Mouse (Mus musculus) hindbrain, embryonic 10.5 days (tissue): ENCODE results near the gene Rasl11a. TPM values are rescaled to one million over a fixed set of nuclear protein-coding genes. Genes with fewer than 3 reads are reported as not detected.

Experiments used
- DNase-seq: peaks from one replicate; pipeline ENCODE4 v3.0.0-alpha.2; 2017; ENCODE audit warnings: low spot score
- H3K27ac ChIP-seq: fragments of 300-500 bp; sonication (generic); 2 replicates; pipeline ENCODE4 v1.5.1; 2016; ENCODE audit warnings: mild to moderate bottlenecking, moderate library complexity
- H3K27me3 ChIP-seq: fragments of 300-500 bp; sonication (generic); 2 replicates; pipeline ENCODE4 v1.6.1; 2016; ENCODE audit warnings: mild to moderate bottlenecking; ENCODE audit not compliant: poor library complexity, insufficient read depth, severe bottlenecking
- H3K36me3 ChIP-seq: fragments of 300-500 bp; sonication (generic); 2 replicates; pipeline ENCODE4 v1.6.1; 2016; ENCODE audit warnings: mild to moderate bottlenecking, moderate library complexity
- H3K4me1 ChIP-seq: fragments of 300-500 bp; sonication (generic); replicated peaks from 2 replicates; pipeline ENCODE4 v1.6.1; 2016; ENCODE audit warnings: mild to moderate bottlenecking
- H3K4me3 ChIP-seq: fragments of 300-500 bp; sonication (generic); 2 replicates; pipeline ENCODE4 v1.5.1; 2016; ENCODE audit warnings: mild to moderate bottlenecking, moderate library complexity
- H3K9me3 ChIP-seq: fragments of 300-500 bp; sonication (generic); 2 replicates; pipeline ENCODE4 v1.6.1; 2016; ENCODE audit warnings: mild to moderate bottlenecking, moderate library complexity
- WGBS: fragments of 180-500 bp; shearing (Covaris S2); methylation state at CpG from one replicate; pipeline ENCODE4 v1.1.7; 2016; 5-methylcytosine and 5-hydroxymethylcytosine counted together
- polyA plus RNA-seq: library from polyadenylated mRNA; unstranded; fragments of >200 nt; fragmentation: Nextera tagmentation; extraction: Ambion mirVana; gene quantifications from 2 replicates; pipeline ENCODE4 v1.2.1, GENCODE M21; 2016

Gene Rasl11a
- polyA plus RNA-seq, 1 experiment from 2014 or later, result 21.9 TPM

GRCm38 (mm10) chr5:146848936-146849582, 4.2 kb downstream of the Rasl11a start:
- H3K27me3 ChIP-seq, result no peaks in the 10 kb centered on the region; the same call in 1 of the 2 replicates
- no peaks in the 10 kb centered on the region for H3K9me3 ChIP-seq
- WGBS, result 94% methylated on average over 4 of the region's 4 CpGs
- H3K27ac ChIP-seq, result no peak overlapping the region
- no peak overlapping the region for H3K4me3 ChIP-seq
- peaks cover 27% of the 10 kb centered on the region for H3K36me3 ChIP-seq
- H3K4me1 ChIP-seq, result peaks cover 30% of the 10 kb centered on the region
- DNase-seq, result no peak

GRCm38 (mm10) chr5:146856106-146856505, 11.2 kb downstream of the Rasl11a start:
- H3K36me3 ChIP-seq, result no peaks in the 10 kb centered on the region
- 88% methylated on average over 3 of the region's 3 CpGs for WGBS
- no peak for DNase-seq
- peaks cover 5% of the 10 kb centered on the region; the same call in 1 of the 2 replicates for H3K9me3 ChIP-seq
- no peaks in the 10 kb centered on the region for H3K4me1 ChIP-seq
- H3K27me3 ChIP-seq, result no peaks in the 10 kb centered on the region
- no peak overlapping the region for H3K4me3 ChIP-seq
- H3K27ac ChIP-seq, result no peak overlapping the region

- H3K4me3 ChIP-seq, result no peak overlapping the region
- WGBS, result 87% methylated on average over 8 of the region's 8 CpGs
- no peak for DNase-seq
- peaks cover 5% of the 10 kb centered on the region; the same call in 1 of the 2 replicates for H3K9me3 ChIP-seq
- no peak overlapping the region for H3K27ac ChIP-seq
- H3K4me1 ChIP-seq, result peaks cover 6% of the 10 kb centered on the region; the same call in 1 of the 2 replicates
- no peaks in the 10 kb centered on the region for H3K27me3 ChIP-seq
- no peaks in the 10 kb centered on the region for H3K36me3 ChIP-seq
Observed at GRCm38 (mm10) chr5:146857620-146858019, 12.7 kb downstream of the Rasl11a start.

GRCm38 (mm10) chr5:146858772-146859171, 13.9 kb downstream of the Rasl11a start:
- Histone ChIP-seq H3K36me3 (no peaks in the 10 kb centered on the region), H3K27ac (no peak overlapping the region)
- no peak for DNase-seq

GRCm38 (mm10) chr5:146859246-146859645, 14.4 kb downstream of the Rasl11a start:
- Histone ChIP-seq H3K27ac (no peak overlapping the region), H3K36me3 (no peaks in the 10 kb centered on the region), H3K4me3 (no peak overlapping the region), H3K4me1 (peaks cover 6% of the 10 kb centered on the region; the same call in 1 of the 2 replicates), H3K27me3 (no peaks in the 10 kb centered on the region), H3K9me3 (peaks cover 5% of the 10 kb centered on the region; the same call in 1 of the 2 replicates)
- no peak for DNase-seq
- WGBS, result 81% methylated on average over 8 of the region's 8 CpGs

More at GRCm38 (mm10) chr5:146858772-146859171, 13.9 kb downstream of the Rasl11a start:
- H3K4me1 ChIP-seq, result peaks cover 6% of the 10 kb centered on the region; the same call in 1 of the 2 replicates
- 94% methylated on average over 9 of the region's 9 CpGs for whole genome bisulfite sequencing
- H3K27me3 ChIP-seq, result no peaks in the 10 kb centered on the region
- no peak overlapping the region for H3K4me3 ChIP-seq
- H3K9me3 ChIP-seq, result peaks cover 5% of the 10 kb centered on the region; the same call in 1 of the 2 replicates

DNA sequence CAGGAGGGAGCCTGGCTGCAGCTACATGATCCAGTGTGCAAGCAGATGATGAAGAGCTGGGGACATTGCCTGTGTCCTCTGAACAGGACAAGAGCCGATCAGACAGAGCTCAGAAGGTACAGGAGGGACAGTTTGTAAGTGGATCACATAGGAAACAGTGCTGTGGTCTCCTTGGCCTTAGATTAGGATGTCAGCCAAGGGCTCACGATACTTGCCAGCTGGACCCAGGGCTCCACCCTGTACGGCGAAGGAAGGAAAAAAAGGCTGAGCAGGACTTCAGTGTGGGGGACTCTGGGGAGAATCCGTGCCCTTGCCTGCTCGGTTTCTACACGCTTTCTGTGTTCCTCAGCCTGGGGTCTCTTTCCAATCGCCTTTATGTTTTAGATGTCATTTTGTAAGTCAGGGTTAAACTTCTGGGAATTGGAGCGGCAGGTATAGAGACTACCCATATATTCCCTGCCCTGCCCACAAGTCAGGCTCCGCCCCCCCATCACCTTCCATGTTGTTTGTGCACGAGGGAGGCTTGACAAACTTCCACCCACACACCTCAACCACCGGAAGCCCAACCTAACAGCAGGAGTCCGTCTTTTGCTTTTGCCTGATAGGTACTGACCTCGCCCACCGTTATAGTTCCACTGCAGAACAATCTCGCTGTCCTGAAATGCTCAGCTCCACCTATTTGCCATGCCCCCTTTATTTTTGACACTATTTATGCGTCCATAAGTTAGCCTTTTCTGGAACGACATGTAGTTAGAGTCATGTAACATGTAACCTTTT, 15.5 kb downstream of the Rasl11a start:
- peaks cover 5% of the 10 kb centered on the region; the same call in 1 of the 2 replicates for H3K9me3 ChIP-seq
- H3K4me1 ChIP-seq, result peaks cover 6% of the 10 kb centered on the region; the same call in 1 of the 2 replicates
- no peak for DNase-seq
- H3K36me3 ChIP-seq, result no peaks in the 10 kb centered on the region
- 84% methylated on average over 18 of the region's 18 CpGs for WGBS
- no peak overlapping the region for H3K4me3 ChIP-seq
- H3K27ac ChIP-seq, result no peak overlapping the region
- no peaks in the 10 kb centered on the region for H3K27me3 ChIP-seq

GRCm38 (mm10) chr5:146861588-146861987, 16.7 kb downstream of the Rasl11a start:
- Histone ChIP-seq H3K36me3 (no peaks in the 10 kb centered on the region), H3K27me3 (no peaks in the 10 kb centered on the region), H3K9me3 (no peaks in the 10 kb centered on the region), H3K27ac (no peak overlapping the region), H3K4me3 (no peak overlapping the region), H3K4me1 (peaks cover 6% of the 10 kb centered on the region; the same call in 1 of the 2 replicates)
- WGBS, result 50% methylated on average over 7 of the region's 7 CpGs
- no peak for DNase-seq

- no peak for DNase-seq
- Histone ChIP-seq H3K4me3 (no peak overlapping the region), H3K27ac (no peak overlapping the region), H3K36me3 (no peaks in the 10 kb centered on the region), H3K4me1 (peaks cover 19% of the 10 kb centered on the region), H3K9me3 (0 out of 2 replicates have a peak, but pooled peaks cover 2% of the 10 kb centered on the region), H3K27me3 (no peaks in the 10 kb centered on the region)
- 73% methylated on average over 4 of the region's 4 CpGs for WGBS
Observed at GRCm38 (mm10) chr5:146865511-146865910, 20.6 kb downstream of the Rasl11a start.

- Histone ChIP-seq H3K4me3 (no peak overlapping the region), H3K27me3 (no peaks in the 10 kb centered on the region), H3K36me3 (no peaks in the 10 kb centered on the region), H3K9me3 (0 out of 2 replicates have a peak, but pooled peaks cover 3% of the 10 kb centered on the region), H3K4me1 (peaks cover 19% of the 10 kb centered on the region), H3K27ac (no peak overlapping the region)
- no peak for DNase-seq
- 96% methylated on average over 2 of the region's 2 CpGs for WGBS
Observed at GRCm38 (mm10) chr5:146866277-146866676, 21.4 kb downstream of the Rasl11a start.

- Histone ChIP-seq H3K36me3 (no peaks in the 10 kb centered on the region), H3K4me3 (peak overlapping the region; percentile 42), H3K9me3 (0 out of 2 replicates have a peak, but pooled peaks cover 3% of the 10 kb centered on the region), H3K27me3 (no peaks in the 10 kb centered on the region), H3K27ac (peak overlapping the region; percentile 75), H3K4me1 (peaks cover 12% of the 10 kb centered on the region)
- peak; percentile 35 for DNase-seq
- WGBS, result 9% methylated on average over 19 of the region's 19 CpGs
Observed at GRCm38 (mm10) chr5:146867246-146867945, 22.5 kb downstream of the Rasl11a start.

GRCm38 (mm10) chr5:146867946-146868314, 23.1 kb downstream of the Rasl11a start:
- Histone ChIP-seq H3K27me3 (no peaks in the 10 kb centered on the region), H3K4me3 (peak overlapping the region; percentile 42), H3K27ac (peak overlapping the region; percentile 75; the same call in 1 of the 2 replicates), H3K9me3 (0 out of 2 replicates have a peak, but pooled peaks cover 3% of the 10 kb centered on the region), H3K36me3 (no peaks in the 10 kb centered on the region), H3K4me1 (peaks cover 12% of the 10 kb centered on the region)
- WGBS, result 4% methylated on average over 4 of the region's 4 CpGs
- no peak for DNase-seq

GRCm38 (mm10) chr5:146872981-146873631, 28.2 kb downstream of the Rasl11a start:
- H3K36me3 ChIP-seq, result no peaks in the 10 kb centered on the region
- 0 out of 2 replicates have a peak, but pooled peaks cover 8% of the 10 kb centered on the region for H3K9me3 ChIP-seq
- peaks cover under 1% of the 10 kb centered on the region; the same call in 1 of the 2 replicates for H3K4me1 ChIP-seq
- no peak for DNase-seq
- no peak overlapping the region for H3K27ac ChIP-seq
- H3K4me3 ChIP-seq, result no peak overlapping the region
- H3K27me3 ChIP-seq, result no peaks in the 10 kb centered on the region
- WGBS, result 88% methylated on average over 5 of the region's 5 CpGs
